Mouse (Mus musculus): Measurements from ENCODE around the gene Hhatl. TPM values are rescaled to one million over a fixed set of nuclear protein-coding genes. Genes with fewer than 3 reads are reported as not detected.

The Hhatl gene
- polyA plus RNA-seq, 1 experiment: not detected

DNA sequence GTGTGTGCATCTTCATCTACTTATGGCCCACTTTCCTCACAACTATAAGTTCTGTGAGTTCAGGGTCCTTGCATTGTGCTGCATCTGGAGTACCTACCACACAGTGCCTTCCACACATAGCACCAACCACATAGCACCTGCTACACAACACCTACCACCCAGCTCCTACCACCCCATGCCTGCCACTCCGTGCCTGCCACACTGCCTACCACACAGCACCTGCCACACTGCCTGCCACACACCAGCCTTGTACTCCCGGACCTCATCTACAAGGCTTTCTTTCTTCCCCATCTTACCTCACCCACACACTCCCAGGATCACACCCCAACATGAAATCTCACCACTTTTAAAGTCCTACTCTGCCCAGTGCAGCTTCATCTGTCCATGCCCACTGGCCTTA lies 5.9 kb downstream of the Hhatl start:
- no peaks in the 10 kb centered on the region for H3K27me3 ChIP-seq (ENCODE audit: control insufficient read depth)
- no peak overlapping the region for H3K4me3 ChIP-seq (replicated peaks)
- no peaks in the 10 kb centered on the region for H3K9me3 ChIP-seq (ENCODE audit: control insufficient read depth, low read length)
- no peaks in the 10 kb centered on the region for H3K4me1 ChIP-seq (ENCODE audit: control insufficient read depth)
- H3K36me3 ChIP-seq (ENCODE audit: control insufficient read depth): no peaks in the 10 kb centered on the region
- no peak for TF ChIP-seq TAL1 (IDR thresholded peaks at IDR 0.05; ENCODE audit: low read length)
- no peak for TF ChIP-seq GATA1 (IDR thresholded peaks at IDR 0.05; ENCODE audit: low read length)

DNA sequence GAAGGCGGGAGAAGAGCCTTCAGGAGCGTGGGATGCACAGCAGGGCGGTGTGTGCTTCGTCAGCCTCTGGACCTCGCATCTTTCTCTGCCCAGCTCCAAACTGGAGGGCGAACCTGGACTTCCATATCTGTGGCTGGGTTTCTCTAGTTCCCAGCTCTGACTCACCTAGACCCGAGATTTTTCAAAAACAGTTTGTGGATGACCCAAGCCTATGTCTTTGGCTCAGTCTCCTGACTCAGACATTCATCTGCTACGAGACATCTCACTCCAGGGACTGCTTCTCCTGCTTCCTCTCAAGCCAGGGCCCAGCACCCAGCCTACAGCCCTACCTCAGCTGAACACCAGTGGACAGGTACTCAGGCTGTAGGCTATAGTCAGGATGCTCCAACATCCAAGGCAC lies 7.0 kb downstream of the Hhatl start:
- H3K4me3 ChIP-seq (replicated peaks): no peak overlapping the region
- no peaks in the 10 kb centered on the region for H3K4me1 ChIP-seq (ENCODE audit: control insufficient read depth)
- TF ChIP-seq TAL1 (IDR thresholded peaks at IDR 0.05; ENCODE audit: low read length): no peak
- TF ChIP-seq GATA1 (IDR thresholded peaks at IDR 0.05; ENCODE audit: low read length): no peak
- no peaks in the 10 kb centered on the region for H3K9me3 ChIP-seq (ENCODE audit: control insufficient read depth, low read length)
- H3K36me3 ChIP-seq (ENCODE audit: control insufficient read depth): no peaks in the 10 kb centered on the region
- H3K27me3 ChIP-seq (ENCODE audit: control insufficient read depth): no peaks in the 10 kb centered on the region

GRCm38 (mm10) chr9:121784801-121785200 lies 7.5 kb downstream of the Hhatl start:
- Histone ChIP-seq H3K9me3 (ENCODE audit: control insufficient read depth, low read length) (no peaks in the 10 kb centered on the region), H3K27me3 (ENCODE audit: control insufficient read depth) (no peaks in the 10 kb centered on the region), H3K36me3 (ENCODE audit: control insufficient read depth) (no peaks in the 10 kb centered on the region), H3K4me1 (ENCODE audit: control insufficient read depth) (no peaks in the 10 kb centered on the region), H3K4me3 (replicated peaks) (no peak overlapping the region)
- no peak for TF ChIP-seq TAL1 (IDR thresholded peaks at IDR 0.05; ENCODE audit: low read length)
- no peak for TF ChIP-seq GATA1 (IDR thresholded peaks at IDR 0.05; ENCODE audit: low read length)

- Histone ChIP-seq H3K4me1 (ENCODE audit: control insufficient read depth) (no peaks in the 10 kb centered on the region), H3K36me3 (ENCODE audit: control insufficient read depth) (no peaks in the 10 kb centered on the region), H3K9me3 (ENCODE audit: control insufficient read depth, low read length) (no peaks in the 10 kb centered on the region), H3K4me3 (replicated peaks) (no peak overlapping the region), H3K27me3 (ENCODE audit: control insufficient read depth) (peaks cover 25% of the 10 kb centered on the region)
- TF ChIP-seq TAL1 (IDR thresholded peaks at IDR 0.05; ENCODE audit: low read length): no peak
- no peak for TF ChIP-seq GATA1 (IDR thresholded peaks at IDR 0.05; ENCODE audit: low read length)
Observed at GRCm38 (mm10) chr9:121778066-121778624, 14.2 kb downstream of the Hhatl start.

GRCm38 (mm10) chr9:121777484-121778065 lies 14.7 kb downstream of the Hhatl start, which contains the start of gene Klhl40:
Gene Klhl40, plus strand, starts transcription at chr9:121777607.
- no peak for TF ChIP-seq GATA1 (IDR thresholded peaks at IDR 0.05; ENCODE audit: low read length)
- no peak for TF ChIP-seq TAL1 (IDR thresholded peaks at IDR 0.05; ENCODE audit: low read length)
- Histone ChIP-seq H3K4me1 (ENCODE audit: control insufficient read depth) (no peaks in the 10 kb centered on the region), H3K27me3 (ENCODE audit: control insufficient read depth) (peaks cover 25% of the 10 kb centered on the region), H3K4me3 (replicated peaks) (no peak within 1 kb of the TSS), H3K36me3 (ENCODE audit: control insufficient read depth) (no peaks in the 10 kb centered on the region), H3K9me3 (ENCODE audit: control insufficient read depth, low read length) (no peaks in the 10 kb centered on the region)

GRCm38 (mm10) chr9:121776511-121776910 lies 15.8 kb downstream of the Hhatl start:
- Histone ChIP-seq H3K27me3 (ENCODE audit: control insufficient read depth) (peaks cover 25% of the 10 kb centered on the region), H3K4me3 (replicated peaks) (no peak overlapping the region)
- TF ChIP-seq TAL1 (IDR thresholded peaks at IDR 0.05; ENCODE audit: low read length): no peak

GRCm38 (mm10) chr9:121775951-121776350 lies 16.4 kb downstream of the Hhatl start:
- Histone ChIP-seq H3K27me3 (ENCODE audit: control insufficient read depth) (peaks cover 25% of the 10 kb centered on the region), H3K4me3 (replicated peaks) (no peak overlapping the region), H3K4me1 (ENCODE audit: control insufficient read depth) (no peaks in the 10 kb centered on the region), H3K36me3 (ENCODE audit: control insufficient read depth) (no peaks in the 10 kb centered on the region), H3K9me3 (ENCODE audit: control insufficient read depth, low read length) (no peaks in the 10 kb centered on the region)
- no peak for TF ChIP-seq TAL1 (IDR thresholded peaks at IDR 0.05; ENCODE audit: low read length)
- no peak for TF ChIP-seq GATA1 (IDR thresholded peaks at IDR 0.05; ENCODE audit: low read length)

More at GRCm38 (mm10) chr9:121776511-121776910, 15.8 kb downstream of the Hhatl start:
- no peaks in the 10 kb centered on the region for H3K36me3 ChIP-seq (ENCODE audit: control insufficient read depth)
- H3K4me1 ChIP-seq (ENCODE audit: control insufficient read depth): no peaks in the 10 kb centered on the region
- H3K9me3 ChIP-seq (ENCODE audit: control insufficient read depth, low read length): no peaks in the 10 kb centered on the region

DNA sequence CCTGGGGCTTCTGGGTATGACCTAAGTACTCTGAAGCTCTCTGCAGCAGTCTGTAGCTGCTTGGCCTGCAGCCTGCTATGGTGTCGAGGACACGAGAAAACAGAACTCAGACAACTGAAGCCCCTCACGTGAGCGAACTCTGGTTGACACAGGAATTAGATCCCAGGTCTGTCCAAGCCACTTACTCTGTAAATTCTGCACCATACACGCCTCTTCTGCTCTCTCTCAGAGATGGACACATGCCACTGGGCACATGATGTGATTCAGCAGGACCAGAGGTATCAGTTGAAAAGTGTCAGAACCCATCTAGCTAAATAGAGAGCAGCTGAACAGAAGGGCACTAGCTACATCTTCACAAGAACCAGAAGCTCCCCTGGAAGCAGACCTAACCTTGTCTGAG lies 19.9 kb downstream of the Hhatl start:
- no peaks in the 10 kb centered on the region for H3K4me1 ChIP-seq (ENCODE audit: control insufficient read depth)
- H3K27me3 ChIP-seq (ENCODE audit: control insufficient read depth): peaks cover 9% of the 10 kb centered on the region
- TF ChIP-seq GATA1 (IDR thresholded peaks at IDR 0.05; ENCODE audit: low read length) (no peak), TAL1 (IDR thresholded peaks at IDR 0.05; ENCODE audit: low read length) (no peak)
- no peaks in the 10 kb centered on the region for H3K9me3 ChIP-seq (ENCODE audit: control insufficient read depth, low read length)
- no peaks in the 10 kb centered on the region; the same call in 1 of the 2 replicates for H3K36me3 ChIP-seq (ENCODE audit: control insufficient read depth)
- H3K4me3 ChIP-seq (replicated peaks): no peak overlapping the region

DNA sequence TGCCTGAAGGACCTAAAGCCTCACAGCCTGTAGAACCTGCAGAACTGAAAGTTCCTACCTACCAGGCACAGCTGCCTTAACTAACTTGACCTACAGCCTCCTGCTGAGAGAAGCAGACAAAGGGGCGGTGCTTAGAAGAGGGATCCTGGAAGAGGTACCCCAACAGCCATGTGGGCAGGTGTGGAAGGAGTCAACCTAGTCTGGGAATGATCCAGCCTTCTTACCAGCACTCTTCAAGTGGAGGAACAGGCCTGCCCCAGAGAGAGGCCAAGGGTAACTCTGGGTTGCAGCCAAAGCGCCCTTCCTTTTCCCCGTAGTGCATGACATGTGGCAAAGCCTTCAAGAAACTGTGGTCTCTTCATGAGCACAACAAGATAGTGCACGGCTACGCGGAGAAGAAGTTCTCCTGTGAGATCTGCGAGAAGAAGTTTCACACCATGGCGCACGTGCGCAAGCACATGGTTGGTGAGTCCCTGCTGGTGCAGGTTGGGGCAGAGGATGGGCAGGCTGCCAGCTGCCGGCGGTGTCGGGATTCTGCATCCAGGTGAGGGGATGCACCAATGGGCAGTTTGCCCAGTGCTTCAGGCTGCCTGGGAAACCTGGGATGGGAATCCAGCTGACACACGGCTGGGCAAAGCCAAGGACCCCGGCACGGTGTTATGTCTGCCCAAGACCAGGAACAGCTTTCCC lies 27.0 kb downstream of the Hhatl start:
- no peak for TF ChIP-seq GATA1 (IDR thresholded peaks at IDR 0.05; ENCODE audit: low read length)
- H3K27me3 ChIP-seq (ENCODE audit: control insufficient read depth): peaks cover 23% of the 10 kb centered on the region

More for the DNA sequence above, 27.0 kb downstream of the Hhatl start:
- Histone ChIP-seq H3K9me3 (ENCODE audit: control insufficient read depth, low read length) (no peaks in the 10 kb centered on the region), H3K36me3 (ENCODE audit: control insufficient read depth) (peaks cover 15% of the 10 kb centered on the region; the same call in 1 of the 2 replicates), H3K4me1 (ENCODE audit: control insufficient read depth) (no peaks in the 10 kb centered on the region), H3K4me3 (replicated peaks) (no peak overlapping the region)

All from erythroblast, embryonic 14.5 days (primary cell).